Mouse (Mus musculus) C2C12 (cell line): Measurements from ENCODE around the gene Mrpl37.

Experiments
- CEBPB ChIP-seq: IDR thresholded peaks from one replicate; pipeline ENCODE4 v1.6.1; 2011; ENCODE audit warnings: low read depth, mild to moderate bottlenecking, control low read depth, moderate library complexity
- CTCF ChIP-seq: IDR thresholded peaks from one replicate; pipeline ENCODE4 v1.5.1; 2011; ENCODE audit not compliant: control insufficient read depth, insufficient read depth, insufficient read length
- FOSL1 ChIP-seq: IDR thresholded peaks from one replicate; pipeline ENCODE4 v1.8.0; 2011; ENCODE audit warnings: mild to moderate bottlenecking, low read length; ENCODE audit not compliant: poor library complexity, insufficient read depth, severe bottlenecking
- USF1 ChIP-seq: IDR thresholded peaks from one replicate; pipeline ENCODE4 v1.6.1; 2011; ENCODE audit warnings: low read depth, mild to moderate bottlenecking, control low read depth, moderate library complexity

- no peak for TF ChIP-seq USF1
- no peak for TF ChIP-seq CTCF
- TF ChIP-seq FOSL1 = no peak
- TF ChIP-seq CEBPB = no peak
Measured at GRCm38 (mm10) chr4:107064394-107065098, 2.1 kb downstream of the Mrpl37 start.
